Mouse (Mus musculus) kidney, embryonic 16.5 days (tissue): Measurements from ENCODE around the gene Parp11. TPM values are rescaled to one million over a fixed set of nuclear protein-coding genes. Genes with fewer than 3 reads are reported as not detected.

Source experiments
- ATAC-seq: fragments of 200-750 bp; cut with Nextera tagmentation; 2 replicates; pipeline ENCODE4 v1.8.0; 2017; ENCODE audit warnings: moderate TSS enrichment; ENCODE audit not compliant: low FRiP score, low TSS enrichment
- H3K27ac ChIP-seq: fragments of 300-500 bp; sonication (generic); 2 replicates; pipeline ENCODE4 v1.5.1; 2014; ENCODE audit warnings: low read length
- H3K27me3 ChIP-seq: fragments of 300-500 bp; sonication (generic); 2 replicates; pipeline ENCODE4 v1.6.1; 2014; ENCODE audit warnings: low read length, control low read depth, mixed read lengths; ENCODE audit not compliant: insufficient read depth
- H3K36me3 ChIP-seq: fragments of 300-500 bp; sonication (generic); 2 replicates; pipeline ENCODE4 v1.6.1; 2014; ENCODE audit warnings: low read length, control low read depth, mixed read lengths; ENCODE audit not compliant: insufficient read depth
- H3K4me1 ChIP-seq: fragments of 300-500 bp; sonication (generic); 2 replicates; pipeline ENCODE4 v1.6.1; 2014; ENCODE audit warnings: low read length, control low read depth, mixed read lengths; ENCODE audit not compliant: insufficient read depth
- H3K4me2 ChIP-seq: fragments of 300-500 bp; sonication (generic); replicated peaks from 2 replicates; pipeline ENCODE4 v1.6.1; 2014; ENCODE audit warnings: low read depth, low read length
- H3K4me3 ChIP-seq: fragments of 300-500 bp; sonication (generic); 2 replicates; pipeline ENCODE4 v1.5.1; 2014; ENCODE audit warnings: mild to moderate bottlenecking, low read length
- H3K9ac ChIP-seq: fragments of 300-500 bp; sonication (generic); replicated peaks from 2 replicates; pipeline ENCODE4 v1.6.1; 2014; ENCODE audit warnings: low read length
- H3K9me3 ChIP-seq: fragments of 300-500 bp; sonication (generic); 2 replicates; pipeline ENCODE4 v1.6.1; 2016; ENCODE audit warnings: low read length, control low read depth
- WGBS: fragments of 180-500 bp; shearing (Covaris S2); extraction: QIAGEN DNeasy Blood & Tissue Kit; methylation state at CpG from one replicate; pipeline ENCODE4 v1.1.7; 2014; 5-methylcytosine and 5-hydroxymethylcytosine counted together
- polyA plus RNA-seq: library from polyadenylated mRNA; unstranded; fragments of >200 nt; fragmentation: Nextera tagmentation; extraction: Ambion mirVana; gene quantifications from 2 replicates; pipeline ENCODE4 v1.2.1, GENCODE M21; 2015

The Parp11 gene
- polyA plus RNA-seq, 1 experiment from 2014 or later, result 23.9 TPM

GRCm38 (mm10) chr6:127425095-127425494 lies 21.5 kb upstream of the Parp11 start:
- Histone ChIP-seq H3K4me3 (no peak overlapping the region), H3K36me3 (no peaks in the 10 kb centered on the region), H3K4me1 (no peaks in the 10 kb centered on the region), H3K9ac (no peak overlapping the region), H3K9me3 (no peaks in the 10 kb centered on the region), H3K27ac (no peak overlapping the region), H3K4me2 (no peak overlapping the region), H3K27me3 (no peaks in the 10 kb centered on the region)
- 81% methylated on average over 5 of the region's 5 CpGs for WGBS
- ATAC-seq, result no peak

- H3K27ac ChIP-seq, result no peak overlapping the region
Observed at GRCm38 (mm10) chr6:127430716-127431115, 15.9 kb upstream of the Parp11 start.

DNA sequence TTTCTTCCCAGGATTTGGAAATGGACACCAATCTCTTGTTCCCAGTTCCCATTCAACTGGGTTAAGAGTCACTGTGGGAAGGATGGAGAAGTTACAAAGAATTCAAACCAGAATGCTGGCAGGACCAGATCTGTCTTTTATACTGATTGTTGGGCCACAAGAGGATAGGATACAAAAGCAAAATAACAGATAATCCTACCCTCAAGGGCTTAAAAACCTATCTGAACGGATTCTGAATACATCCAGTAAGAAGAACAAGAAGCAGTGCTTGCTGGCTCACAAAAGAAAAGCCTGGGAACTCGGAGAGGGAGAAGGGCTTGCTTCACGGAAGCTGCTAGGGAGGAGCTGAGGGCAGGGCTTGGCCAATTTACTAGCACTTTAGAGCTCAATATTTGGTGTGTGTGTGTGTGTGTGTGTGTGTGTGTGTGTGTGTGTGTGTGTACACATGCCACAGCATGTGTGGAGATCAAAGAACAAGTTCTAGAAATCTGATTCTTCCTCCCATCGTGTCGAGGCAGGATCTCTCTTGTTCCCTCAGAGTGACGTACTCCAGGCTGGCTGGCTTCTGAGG lies 15.4 kb upstream of the Parp11 start:
- H3K36me3 ChIP-seq, result no peaks in the 10 kb centered on the region
- no peaks in the 10 kb centered on the region for H3K4me1 ChIP-seq
- H3K27ac ChIP-seq, result no peak overlapping the region
- no peaks in the 10 kb centered on the region for H3K27me3 ChIP-seq
- no peak overlapping the region for H3K4me3 ChIP-seq
- H3K4me2 ChIP-seq, result no peak overlapping the region
- no peak for ATAC-seq
- H3K9ac ChIP-seq, result no peak overlapping the region
- 46% methylated on average over 6 of the region's 6 CpGs for WGBS
- H3K9me3 ChIP-seq, result no peaks in the 10 kb centered on the region

More at GRCm38 (mm10) chr6:127430716-127431115, 15.9 kb upstream of the Parp11 start:
- 84% methylated on average over 7 of the region's 7 CpGs for WGBS
- ATAC-seq, result no peak
- no peaks in the 10 kb centered on the region for H3K36me3 ChIP-seq
- no peak overlapping the region for H3K4me2 ChIP-seq
- H3K27me3 ChIP-seq, result no peaks in the 10 kb centered on the region
- H3K4me1 ChIP-seq, result no peaks in the 10 kb centered on the region
- H3K9me3 ChIP-seq, result no peaks in the 10 kb centered on the region
- H3K4me3 ChIP-seq, result no peak overlapping the region
- H3K9ac ChIP-seq, result no peak overlapping the region

- no peaks in the 10 kb centered on the region for H3K4me1 ChIP-seq
- H3K36me3 ChIP-seq, result no peaks in the 10 kb centered on the region
- no peak overlapping the region for H3K27ac ChIP-seq
- no peak overlapping the region for H3K9ac ChIP-seq
- ATAC-seq, result no peak
- no peak overlapping the region for H3K4me3 ChIP-seq
- no peaks in the 10 kb centered on the region for H3K27me3 ChIP-seq
- H3K9me3 ChIP-seq, result no peaks in the 10 kb centered on the region
- WGBS, result 78% methylated on average over 9 of the region's 9 CpGs
- H3K4me2 ChIP-seq, result no peak overlapping the region
Observed at GRCm38 (mm10) chr6:127433886-127434647, 12.6 kb upstream of the Parp11 start.

GRCm38 (mm10) chr6:127434648-127434984 lies 12.0 kb upstream of the Parp11 start:
- Histone ChIP-seq H3K4me1 (no peaks in the 10 kb centered on the region), H3K9ac (no peak overlapping the region), H3K4me2 (no peak overlapping the region), H3K36me3 (no peaks in the 10 kb centered on the region), H3K27me3 (no peaks in the 10 kb centered on the region), H3K4me3 (no peak overlapping the region), H3K27ac (no peak overlapping the region), H3K9me3 (no peaks in the 10 kb centered on the region)
- ATAC-seq, result no peak
- WGBS, result 82% methylated on average over 4 of the region's 4 CpGs

DNA sequence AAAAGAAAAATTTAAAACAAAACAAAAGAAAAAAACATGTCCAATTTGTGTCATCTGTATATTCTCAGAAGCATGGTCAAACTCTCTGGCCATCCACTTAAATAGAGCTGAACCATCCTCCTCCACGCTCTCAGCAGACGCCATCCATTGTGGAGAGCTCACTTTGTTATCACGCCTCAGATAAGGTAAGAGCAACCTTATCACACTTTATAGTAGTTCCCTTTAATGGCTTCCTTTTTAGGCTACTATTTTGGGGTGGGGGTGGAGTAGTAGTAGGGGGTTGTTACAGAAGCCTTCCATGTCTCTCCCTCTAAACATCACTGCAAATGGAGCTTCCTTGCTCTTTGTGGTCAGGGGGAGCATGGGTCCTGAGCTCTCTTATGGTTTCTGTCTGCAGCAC lies 7.6 kb upstream of the Parp11 start:
- H3K36me3 ChIP-seq, result no peaks in the 10 kb centered on the region
- H3K4me3 ChIP-seq, result no peak overlapping the region
- H3K4me1 ChIP-seq, result no peaks in the 10 kb centered on the region
- H3K27ac ChIP-seq, result no peak overlapping the region
- no peak overlapping the region for H3K9ac ChIP-seq
- 98% methylated on average over 3 of the region's 3 CpGs for WGBS
- no peak overlapping the region for H3K4me2 ChIP-seq
- H3K27me3 ChIP-seq, result no peaks in the 10 kb centered on the region
- no peaks in the 10 kb centered on the region for H3K9me3 ChIP-seq
- no peak for ATAC-seq

GRCm38 (mm10) chr6:127439540-127440195 lies 7.0 kb upstream of the Parp11 start:
- no peak for ATAC-seq
- WGBS, result 93% methylated on average over 5 of the region's 5 CpGs
- no peak overlapping the region for H3K4me3 ChIP-seq

DNA sequence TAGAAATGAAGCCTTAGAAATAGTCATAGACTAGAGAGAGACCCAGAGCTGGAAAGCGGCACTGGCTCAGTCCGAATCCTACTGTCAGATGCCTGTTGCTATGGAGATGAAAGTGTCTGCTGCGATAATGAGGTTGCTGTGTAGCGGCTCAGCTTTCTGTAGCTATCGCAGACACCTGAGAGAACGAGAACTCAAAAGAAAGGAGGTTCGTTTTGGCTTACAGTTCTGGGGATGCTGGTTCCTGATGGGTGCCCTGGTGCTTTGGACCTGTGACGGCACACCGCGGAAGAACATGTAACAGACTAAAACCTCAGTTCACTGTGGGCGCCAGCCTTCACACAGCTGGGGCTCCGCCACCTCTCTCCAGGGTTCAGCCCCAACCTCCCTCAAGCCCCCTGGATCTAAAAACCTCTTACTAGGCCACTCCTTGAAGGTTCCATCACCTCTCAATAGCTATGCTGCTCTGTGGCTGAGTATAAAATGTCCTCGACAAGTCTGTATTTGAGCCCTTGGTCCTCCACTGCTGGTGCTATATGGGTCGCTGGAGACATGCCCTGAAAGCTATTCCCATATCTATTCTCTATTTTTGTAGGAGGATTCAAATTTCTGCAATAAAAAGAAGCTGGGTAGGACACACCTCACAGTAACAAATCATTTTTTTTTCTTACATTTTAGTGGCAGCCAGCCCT lies 6.1 kb upstream of the Parp11 start:
- Histone ChIP-seq H3K27me3 (no peaks in the 10 kb centered on the region), H3K4me1 (no peaks in the 10 kb centered on the region), H3K4me2 (no peak overlapping the region), H3K27ac (no peak overlapping the region), H3K9me3 (no peaks in the 10 kb centered on the region), H3K36me3 (no peaks in the 10 kb centered on the region), H3K9ac (no peak overlapping the region), H3K4me3 (no peak overlapping the region)
- WGBS, result 42% methylated on average over 14 of the region's 14 CpGs
- ATAC-seq, result no peak

More at GRCm38 (mm10) chr6:127439540-127440195, 7.0 kb upstream of the Parp11 start:
- H3K4me1 ChIP-seq, result no peaks in the 10 kb centered on the region
- no peaks in the 10 kb centered on the region for H3K36me3 ChIP-seq
- H3K9ac ChIP-seq, result no peak overlapping the region
- H3K27ac ChIP-seq, result no peak overlapping the region
- H3K9me3 ChIP-seq, result no peaks in the 10 kb centered on the region
- no peaks in the 10 kb centered on the region for H3K27me3 ChIP-seq
- H3K4me2 ChIP-seq, result no peak overlapping the region

DNA sequence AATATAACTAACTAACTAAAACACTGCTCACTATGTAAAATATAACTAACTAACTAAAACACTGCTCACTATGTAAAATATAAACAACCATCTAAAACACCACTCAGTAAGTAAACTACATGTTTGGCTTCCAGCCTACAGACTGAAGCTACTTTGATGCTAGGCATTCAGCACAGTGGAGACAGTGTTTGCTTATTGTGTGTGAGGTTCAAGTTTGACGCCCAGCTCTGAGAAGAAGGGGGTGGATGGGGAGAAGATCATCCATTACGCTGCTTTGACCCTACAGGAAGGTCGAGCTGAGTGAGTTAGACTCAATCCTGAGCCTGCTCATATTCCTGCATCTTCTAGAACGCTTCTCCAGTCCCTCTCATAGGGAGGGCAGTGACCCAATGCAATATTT lies 4.1 kb upstream of the Parp11 start:
- ATAC-seq, result no peak
- H3K36me3 ChIP-seq, result no peaks in the 10 kb centered on the region
- 42% methylated on average over 4 of the region's 4 CpGs for WGBS
- H3K4me2 ChIP-seq, result no peak overlapping the region
- no peak overlapping the region for H3K27ac ChIP-seq
- H3K9me3 ChIP-seq, result no peaks in the 10 kb centered on the region
- H3K4me1 ChIP-seq, result no peaks in the 10 kb centered on the region
- no peak overlapping the region for H3K4me3 ChIP-seq
- no peak overlapping the region for H3K9ac ChIP-seq
- H3K27me3 ChIP-seq, result no peaks in the 10 kb centered on the region
